Mouse (Mus musculus) megakaryocyte, embryonic 14.5 days (primary cell): ENCODE measurements around the gene Hint1. TPM values are rescaled to one million over a fixed set of nuclear protein-coding genes. Genes with fewer than 3 reads are reported as not detected.

ENCODE experiments used
- H3K27me3 ChIP-seq: replicated peaks from 2 replicates; pipeline ENCODE3; 2012; ENCODE audit warnings: inconsistent platforms
- H3K36me3 ChIP-seq: replicated peaks from 2 replicates; pipeline ENCODE3; 2012; ENCODE audit warnings: low read length, inconsistent platforms, mixed read lengths
- H3K4me1 ChIP-seq: 2 replicates; pipeline ENCODE4 v1.6.1; 2012; ENCODE audit warnings: inconsistent platforms
- H3K4me3 ChIP-seq: replicated peaks from 2 replicates; pipeline ENCODE3; 2012; ENCODE audit warnings: moderate library complexity, mild to moderate bottlenecking, inconsistent platforms
- H3K9me3 ChIP-seq: 2 replicates; pipeline ENCODE4 v1.6.1; 2012; ENCODE audit warnings: inconsistent platforms
- FLI1 ChIP-seq: IDR thresholded peaks from 2 replicates; pipeline ENCODE4 v1.6.1; 2012; ENCODE audit warnings: low read length, inconsistent platforms, mixed read lengths
- GATA1 ChIP-seq: IDR thresholded peaks from 3 replicates; pipeline ENCODE4 v1.6.1; 2012; ENCODE audit warnings: mixed read lengths, low read length, inconsistent platforms, borderline replicate concordance
- polyA plus RNA-seq: library from polyadenylated mRNA; stranded (reverse); fragments of >175 nt; gene quantifications from 2 replicates; pipeline ENCODE4 v1.2.3, GENCODE M21; 2012; ENCODE audit warnings: low replicate concordance; ENCODE audit not compliant: insufficient read depth

The Hint1 gene
- polyA plus RNA-seq, 1 experiment: 879 TPM

GRCm38 (mm10) chr11:54905931-54906330 lies 39.7 kb downstream of the Hint1 start:
- Histone ChIP-seq H3K4me3 (no peak overlapping the region), H3K36me3 (peaks cover 33% of the 10 kb centered on the region), H3K9me3 (no peaks in the 10 kb centered on the region), H3K27me3 (peaks cover 28% of the 10 kb centered on the region), H3K4me1 (peaks cover 32% of the 10 kb centered on the region)
- TF ChIP-seq FLI1 (no peak), GATA1 (no peak)

- H3K4me1 ChIP-seq: peaks cover 32% of the 10 kb centered on the region
- H3K36me3 ChIP-seq: peaks cover 38% of the 10 kb centered on the region
- H3K27me3 ChIP-seq: peaks cover 27% of the 10 kb centered on the region
- TF ChIP-seq GATA1 (no peak), FLI1 (no peak)
- H3K4me3 ChIP-seq: no peak overlapping the region
- H3K9me3 ChIP-seq: no peaks in the 10 kb centered on the region
These were observed 40.3 kb downstream of the Hint1 start for GRCm38 (mm10) chr11:54906466-54906865.

- Histone ChIP-seq H3K36me3 (peaks cover 46% of the 10 kb centered on the region), H3K4me3 (no peak overlapping the region), H3K4me1 (peaks cover 32% of the 10 kb centered on the region), H3K9me3 (no peaks in the 10 kb centered on the region), H3K27me3 (peaks cover 21% of the 10 kb centered on the region)
- no peak for TF ChIP-seq GATA1
- no peak for TF ChIP-seq FLI1
These were observed 41.1 kb downstream of the Hint1 start for GRCm38 (mm10) chr11:54907259-54907658.

GRCm38 (mm10) chr11:54909273-54909672 lies 43.1 kb downstream of the Hint1 start:
- Histone ChIP-seq H3K4me1 (peaks cover 12% of the 10 kb centered on the region), H3K4me3 (no peak overlapping the region), H3K36me3 (peaks cover 66% of the 10 kb centered on the region), H3K9me3 (no peaks in the 10 kb centered on the region), H3K27me3 (peaks cover 2% of the 10 kb centered on the region)
- TF ChIP-seq FLI1: no peak
- no peak for TF ChIP-seq GATA1

GRCm38 (mm10) chr11:54910081-54910665 lies 44.0 kb downstream of the Hint1 start:
- Histone ChIP-seq H3K9me3 (no peaks in the 10 kb centered on the region), H3K4me3 (no peak overlapping the region), H3K36me3 (peaks cover 75% of the 10 kb centered on the region), H3K4me1 (peaks cover 8% of the 10 kb centered on the region; the same call in 1 of the 2 replicates), H3K27me3 (no peaks in the 10 kb centered on the region)
- TF ChIP-seq GATA1 (no peak), FLI1 (no peak)

GRCm38 (mm10) chr11:54911201-54911600 lies 45.0 kb downstream of the Hint1 start:
- peaks cover 85% of the 10 kb centered on the region for H3K36me3 ChIP-seq
- no peaks in the 10 kb centered on the region for H3K27me3 ChIP-seq
- no peaks in the 10 kb centered on the region for H3K9me3 ChIP-seq
- TF ChIP-seq GATA1 (no peak), FLI1 (no peak)
- no peak overlapping the region for H3K4me3 ChIP-seq
- H3K4me1 ChIP-seq: peaks cover 5% of the 10 kb centered on the region; the same call in 1 of the 2 replicates

- Histone ChIP-seq H3K36me3 (peaks cover 92% of the 10 kb centered on the region), H3K9me3 (no peaks in the 10 kb centered on the region), H3K4me1 (no peaks in the 10 kb centered on the region; the same call in 1 of the 2 replicates), H3K4me3 (no peak overlapping the region), H3K27me3 (no peaks in the 10 kb centered on the region)
- TF ChIP-seq GATA1 (no peak), FLI1 (no peak)
These were observed 45.7 kb downstream of the Hint1 start for GRCm38 (mm10) chr11:54911671-54912502.

- H3K36me3 ChIP-seq: peaks cover 100% of the 10 kb centered on the region
- no peaks in the 10 kb centered on the region; the same call in 1 of the 2 replicates for H3K4me1 ChIP-seq
- no peak overlapping the region for H3K4me3 ChIP-seq
- no peaks in the 10 kb centered on the region for H3K9me3 ChIP-seq
- no peaks in the 10 kb centered on the region for H3K27me3 ChIP-seq
- TF ChIP-seq GATA1 (no peak), FLI1 (no peak)
These were observed 46.5 kb downstream of the Hint1 start for GRCm38 (mm10) chr11:54912503-54913316.

GRCm38 (mm10) chr11:54913841-54914240 lies 47.7 kb downstream of the Hint1 start:
- no peak for TF ChIP-seq FLI1
- Histone ChIP-seq H3K27me3 (no peaks in the 10 kb centered on the region), H3K4me3 (no peak overlapping the region), H3K9me3 (no peaks in the 10 kb centered on the region), H3K4me1 (no peaks in the 10 kb centered on the region), H3K36me3 (peaks cover 100% of the 10 kb centered on the region)

- peaks cover 5% of the 10 kb centered on the region; the same call in 1 of the 2 replicates for H3K4me1 ChIP-seq
These were observed 51.3 kb downstream of the Hint1 start for GRCm38 (mm10) chr11:54917461-54917860.

More at GRCm38 (mm10) chr11:54917461-54917860, 51.3 kb downstream of the Hint1 start:
- Histone ChIP-seq H3K9me3 (no peaks in the 10 kb centered on the region), H3K4me3 (no peak overlapping the region), H3K36me3 (peaks cover 100% of the 10 kb centered on the region), H3K27me3 (no peaks in the 10 kb centered on the region)
- no peak for TF ChIP-seq FLI1
- TF ChIP-seq GATA1: no peak
